Mouse (Mus musculus) layer of hippocampus, postnatal 14 days (tissue): Measurements from ENCODE around the gene Fez1. TPM values are rescaled to one million over a fixed set of nuclear protein-coding genes. Genes with fewer than 3 reads are reported as not detected.

Experiments
- DNase-seq, 2 experiments: peaks; one replicate each; pipeline ENCODE4 v3.0.0; 2021 to 2022; ENCODE audit warnings: low spot score in 2 of 2, mixed read lengths in 1 of 2
- total RNA-seq, 2 experiments: library from RNA; stranded (reverse); gene quantifications; 2 replicates each; pipeline ENCODE4 v1.2.3; 2021

The Fez1 gene
- total RNA-seq, 2 experiments from 2014 or later = 304 to 313 TPM

DNA sequence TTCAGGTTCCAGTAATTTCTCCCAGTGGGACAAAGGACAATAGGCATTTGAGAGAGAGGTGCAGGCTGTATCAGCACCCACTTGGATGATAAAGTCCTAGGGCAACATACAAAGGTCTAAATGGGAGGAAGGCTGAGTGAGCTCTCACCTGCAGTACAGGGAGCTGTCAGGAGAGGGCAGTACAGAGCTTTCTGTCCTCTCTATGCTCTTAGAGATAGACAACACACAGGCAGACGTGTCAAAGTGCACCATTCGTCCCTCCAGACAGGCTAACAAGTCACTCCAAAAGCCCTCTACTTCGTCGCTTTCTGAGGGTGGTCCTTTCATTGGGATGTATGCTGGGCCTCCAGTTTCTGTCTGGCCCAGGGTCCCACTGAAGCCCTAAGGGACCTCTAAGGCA, 68.9 kb downstream of the Fez1 start:
- peak; percentile 37 for DNase-seq

- DNase-seq = no peak
Observed at GRCm38 (mm10) chr9:36893413-36893990, 71.8 kb downstream of the Fez1 start.

GRCm38 (mm10) chr9:36894242-36894641, 72.6 kb downstream of the Fez1 start:
- DNase-seq = no peak

- peak; percentile 75 to 84 for DNase-seq
Observed at GRCm38 (mm10) chr9:36895009-36895693, 73.5 kb downstream of the Fez1 start.

GRCm38 (mm10) chr9:36898560-36898959, 76.9 kb downstream of the Fez1 start:
- DNase-seq = no peak

DNA sequence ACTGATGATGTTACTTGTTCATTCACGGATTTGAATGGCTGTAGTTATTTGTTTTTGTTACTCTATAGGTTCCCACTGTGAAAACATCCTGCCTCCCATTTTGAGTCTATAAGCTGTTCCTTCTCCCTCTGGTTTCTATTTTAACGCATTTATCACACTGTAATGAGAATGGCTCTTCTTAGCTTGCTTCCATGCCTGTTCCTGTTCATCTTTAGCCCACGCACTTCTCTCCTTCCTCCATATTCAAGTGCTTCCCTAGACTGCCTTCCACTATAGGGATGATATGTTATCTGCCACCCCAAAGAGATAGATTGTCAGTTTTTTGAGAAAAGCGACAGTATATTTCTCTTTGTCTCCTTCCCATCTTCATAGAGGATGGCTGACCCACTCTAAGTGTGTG, 78.8 kb downstream of the Fez1 start:
- no peak for DNase-seq

DNA sequence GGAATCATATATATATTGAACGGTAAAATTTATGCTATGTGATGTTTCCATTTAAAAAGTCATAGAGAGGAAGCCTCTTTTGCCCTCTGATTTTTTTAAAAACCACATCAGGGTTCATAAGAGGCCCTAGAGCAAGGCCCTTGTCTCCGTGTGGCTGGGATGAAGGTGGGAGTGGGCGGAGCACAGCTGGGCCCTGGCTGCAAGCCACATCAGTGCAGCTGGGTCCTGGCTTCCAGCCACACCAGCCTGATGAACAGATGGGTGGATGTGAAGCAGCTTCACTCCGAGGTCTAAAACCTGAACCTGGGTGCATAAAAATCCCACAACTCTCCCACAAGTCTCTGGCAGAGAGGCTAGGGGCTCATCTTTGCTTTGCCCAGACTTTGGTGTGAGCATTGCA, 83.8 kb downstream of the Fez1 start:
- no peak for DNase-seq

DNA sequence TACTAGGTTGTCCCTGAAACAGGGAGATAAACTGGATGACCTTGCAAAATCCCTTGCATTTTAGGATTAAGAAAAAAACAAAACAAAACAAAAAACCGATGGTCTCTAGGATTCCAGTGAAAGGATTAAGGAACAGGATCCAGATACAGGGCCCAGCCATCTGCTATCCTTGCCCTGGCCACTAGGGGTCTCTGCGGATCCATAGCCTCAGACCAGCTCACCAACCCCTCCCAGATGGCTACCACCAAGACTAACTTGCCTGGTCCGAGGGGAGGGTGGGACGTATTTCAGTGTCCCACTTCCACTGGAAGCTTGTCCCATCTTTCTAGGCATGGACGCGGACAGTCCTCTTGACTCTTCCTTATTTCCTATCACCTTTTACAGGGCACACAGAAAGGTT, 94.7 kb downstream of the Fez1 start:
- DNase-seq = peak; percentile 79 to 88

DNA sequence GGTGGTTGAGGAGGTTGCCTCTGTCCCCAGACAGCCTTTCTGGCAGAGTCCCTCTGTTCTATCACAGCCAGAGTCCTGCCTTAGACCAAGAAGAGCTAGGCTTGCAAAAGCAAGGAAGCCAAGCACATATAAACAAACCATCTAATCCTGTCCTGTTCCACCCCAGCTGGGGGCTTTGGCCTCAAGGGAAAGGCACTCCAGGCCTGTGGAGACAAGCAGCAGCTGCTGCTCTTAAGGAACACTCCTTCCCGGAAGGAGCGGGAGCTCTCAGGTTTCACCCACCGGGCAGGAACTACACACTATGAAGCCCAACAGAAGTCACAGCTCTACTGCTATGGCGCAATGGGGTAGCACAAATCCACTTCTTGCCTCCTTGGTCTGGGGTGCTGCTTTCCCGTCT, 95.3 kb downstream of the Fez1 start:
- DNase-seq = no peak

GRCm38 (mm10) chr9:36918582-36918981, 96.9 kb downstream of the Fez1 start:
- no peak for DNase-seq

DNA sequence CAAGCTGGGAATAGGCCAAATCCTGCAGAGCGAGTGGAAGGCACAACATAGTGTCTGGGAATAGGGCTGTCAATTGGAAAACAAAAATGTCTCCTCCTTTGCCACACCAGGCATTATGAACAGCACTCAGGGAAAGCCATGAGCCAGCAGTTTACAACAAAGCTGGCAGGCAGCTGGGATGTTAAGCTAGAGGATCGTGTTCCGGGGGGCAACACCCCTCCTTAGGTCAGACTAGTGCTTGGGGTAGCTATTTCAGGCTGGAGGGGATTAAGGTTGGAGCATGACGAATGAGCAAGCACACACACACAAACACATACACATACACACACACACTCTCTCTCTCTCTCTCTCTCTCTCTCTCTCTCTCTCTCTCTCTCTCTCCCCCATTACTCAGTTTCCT, 97.8 kb downstream of the Fez1 start:
- no peak for DNase-seq

- DNase-seq = peak in 1 of 2 experiments; percentile 72
Observed at GRCm38 (mm10) chr9:36921718-36922415, 100.2 kb downstream of the Fez1 start.

- DNase-seq = no peak
Observed at GRCm38 (mm10) chr9:36923753-36924152, 102.1 kb downstream of the Fez1 start.

Other genes starting within 250 kb of the Fez1 start
- gene Gm17689, start 239.2 kb upstream of the Fez1 start, total RNA-seq = not detected
- gene A630095E13Rik, start 178.5 kb upstream of the Fez1 start, total RNA-seq = not detected
- not detected for gene Acrv1, start 128.6 kb upstream of the Fez1 start, total RNA-seq
- 1 to 10 TPM; 3.2 to 3.3 TPM for gene Chek1, start 94.8 kb upstream of the Fez1 start, total RNA-seq
- 10 to 100 TPM; 67.3 to 77.3 TPM for gene Stt3a, start 54.2 kb upstream of the Fez1 start, total RNA-seq
- 100 to 1,000 TPM; 109 to 115 TPM for gene Ei24, start 24.5 kb upstream of the Fez1 start, total RNA-seq